Mouse (Mus musculus): Measurements from ENCODE around the gene Psg25.
"Not testable (repeated sequence)": the region's sequence is repeated elsewhere in the genome, so short reads cannot be mapped to it uniquely, and the experiment has no call there.

The Psg25 gene

GRCm38 (mm10) chr7:18532169-18532568, at the start of gene Psg25:
Gene Psg25, minus strand, starts transcription at chr7:18532269.
- Histone ChIP-seq H3K27me3 (ENCODE audit: control insufficient read depth, insufficient read depth, low read length, poor library complexity, severe bottlenecking) (no peaks in the 10 kb centered on the region), H3K36me3 (ENCODE audit: control insufficient read depth, insufficient read depth, low read length, poor library complexity, severe bottlenecking) (no peaks in the 10 kb centered on the region)
- DNase-seq (ENCODE audit: low read depth, low spot score): no peak

- Histone ChIP-seq H3K27me3 (ENCODE audit: control insufficient read depth, insufficient read depth, low read length, poor library complexity, severe bottlenecking) (no peaks in the 10 kb centered on the region), H3K36me3 (ENCODE audit: control insufficient read depth, insufficient read depth, low read length, poor library complexity, severe bottlenecking) (no peaks in the 10 kb centered on the region)
- no peak for DNase-seq (ENCODE audit: low read depth, low spot score)
These were observed 35.1 kb upstream of the Psg25 start, which contains the start of gene Psg27 for GRCm38 (mm10) chr7:18567205-18567604. Gene Psg27, minus strand, starts transcription at chr7:18567305.

GRCm38 (mm10) chr7:18559850-18560249, 27.8 kb upstream of the Psg25 start:
- DNase-seq (ENCODE audit: low read depth, low spot score): no peak
- no peaks in the 10 kb centered on the region for H3K36me3 ChIP-seq (ENCODE audit: control insufficient read depth, insufficient read depth, low read length, poor library complexity, severe bottlenecking)
- no peaks in the 10 kb centered on the region for H3K27me3 ChIP-seq (ENCODE audit: control insufficient read depth, insufficient read depth, low read length, poor library complexity, severe bottlenecking)

- DNase-seq (ENCODE audit: low read depth, low spot score); H3K36me3 ChIP-seq (ENCODE audit: control insufficient read depth, insufficient read depth, low read length, poor library complexity, severe bottlenecking); H3K27me3 ChIP-seq (ENCODE audit: control insufficient read depth, insufficient read depth, low read length, poor library complexity, severe bottlenecking): not testable (repeated sequence)
These were observed 23.7 kb upstream of the Psg25 start for GRCm38 (mm10) chr7:18555751-18556150.

GRCm38 (mm10) chr7:18533420-18533819, 1.4 kb upstream of the Psg25 start:
- DNase-seq (ENCODE audit: low read depth, low spot score): no peak
- H3K27me3 ChIP-seq (ENCODE audit: control insufficient read depth, insufficient read depth, low read length, poor library complexity, severe bottlenecking): no peaks in the 10 kb centered on the region

GRCm38 (mm10) chr7:18524668-18525067, 7.4 kb downstream of the Psg25 start:
- Histone ChIP-seq H3K36me3 (ENCODE audit: control insufficient read depth, insufficient read depth, low read length, poor library complexity, severe bottlenecking) (no peaks in the 10 kb centered on the region), H3K27me3 (ENCODE audit: control insufficient read depth, insufficient read depth, low read length, poor library complexity, severe bottlenecking) (no peaks in the 10 kb centered on the region)
- no peak for DNase-seq (ENCODE audit: low read depth, low spot score)

More at GRCm38 (mm10) chr7:18533420-18533819, 1.4 kb upstream of the Psg25 start:
- no peaks in the 10 kb centered on the region for H3K36me3 ChIP-seq (ENCODE audit: control insufficient read depth, insufficient read depth, low read length, poor library complexity, severe bottlenecking)

GRCm38 (mm10) chr7:18512848-18513247, 19.2 kb downstream of the Psg25 start:
- not testable (repeated sequence) for H3K36me3 ChIP-seq (ENCODE audit: control insufficient read depth, insufficient read depth, low read length, poor library complexity, severe bottlenecking); H3K27me3 ChIP-seq (ENCODE audit: control insufficient read depth, insufficient read depth, low read length, poor library complexity, severe bottlenecking); DNase-seq (ENCODE audit: low read depth, low spot score)

- H3K27me3 ChIP-seq (ENCODE audit: control insufficient read depth, insufficient read depth, low read length, poor library complexity, severe bottlenecking); DNase-seq (ENCODE audit: low read depth, low spot score); H3K36me3 ChIP-seq (ENCODE audit: control insufficient read depth, insufficient read depth, low read length, poor library complexity, severe bottlenecking): not testable (repeated sequence)
These were observed 19.7 kb downstream of the Psg25 start for GRCm38 (mm10) chr7:18512417-18512816.

- H3K27me3 ChIP-seq (ENCODE audit: control insufficient read depth, insufficient read depth, low read length, poor library complexity, severe bottlenecking): no peaks in the 10 kb centered on the region
- no peaks in the 10 kb centered on the region; the same call in 1 of the 2 replicates for H3K36me3 ChIP-seq (ENCODE audit: control insufficient read depth, insufficient read depth, low read length, poor library complexity, severe bottlenecking)
- no peak for DNase-seq (ENCODE audit: low read depth, low spot score)
These were observed 20.6 kb downstream of the Psg25 start for GRCm38 (mm10) chr7:18511479-18511878.

- H3K36me3 ChIP-seq (ENCODE audit: control insufficient read depth, insufficient read depth, low read length, poor library complexity, severe bottlenecking): no peaks in the 10 kb centered on the region
These were observed 48.0 kb downstream of the Psg25 start, which contains the start of gene Psg26 for GRCm38 (mm10) chr7:18484077-18484476. Gene Psg26, minus strand, starts transcription at chr7:18484177.

More at GRCm38 (mm10) chr7:18484077-18484476, 48.0 kb downstream of the Psg25 start, which contains the start of gene Psg26:
- DNase-seq (ENCODE audit: low read depth, low spot score): no peak
- H3K27me3 ChIP-seq (ENCODE audit: control insufficient read depth, insufficient read depth, low read length, poor library complexity, severe bottlenecking): no peaks in the 10 kb centered on the region

All from splenic B cell, adult 2 months (primary cell).